Mouse (Mus musculus) testis, adult 2 months (tissue): ENCODE data around the gene Gm11983. TPM values are rescaled to one million over a fixed set of nuclear protein-coding genes. Genes with fewer than 3 reads are reported as not detected.
"Not testable (repeated sequence)": the region's sequence is repeated elsewhere in the genome, so short reads cannot be mapped to it uniquely, and the experiment has no call there.

Experiments used
- H3K27ac ChIP-seq: fragments of 200-500 bp; 2 replicates; pipeline ENCODE4 v1.5.1; 2012; ENCODE audit warnings: low read depth, low read length; ENCODE audit not compliant: control insufficient read depth, insufficient read depth
- H3K27me3 ChIP-seq: fragments of 200-500 bp; 2 replicates; pipeline ENCODE4 v1.6.1; 2012; ENCODE audit warnings: mild to moderate bottlenecking, low read length, moderate library complexity; ENCODE audit not compliant: control insufficient read depth, insufficient read depth
- H3K36me3 ChIP-seq: fragments of 200-500 bp; 2 replicates; pipeline ENCODE4 v1.6.1; 2012; ENCODE audit warnings: mild to moderate bottlenecking, low read length; ENCODE audit not compliant: control insufficient read depth, insufficient read depth
- H3K4me1 ChIP-seq: fragments of 200-500 bp; 2 replicates; pipeline ENCODE4 v1.6.1; 2012; ENCODE audit warnings: low read length; ENCODE audit not compliant: control insufficient read depth, insufficient read depth
- H3K4me3 ChIP-seq: fragments of 200-500 bp; 2 replicates; pipeline ENCODE4 v1.5.1; 2012; ENCODE audit warnings: low read depth, mild to moderate bottlenecking, low read length, moderate library complexity, mixed read lengths; ENCODE audit not compliant: control insufficient read depth
- CTCF ChIP-seq: fragments of 200-500 bp; IDR thresholded peaks from 2 replicates; pipeline ENCODE4 v1.5.1; 2012; ENCODE audit warnings: low read depth, mild to moderate bottlenecking, inconsistent platforms, low read length, moderate library complexity; ENCODE audit not compliant: control insufficient read depth, insufficient read depth, insufficient replicate concordance
- POLR2A ChIP-seq: fragments of 200-500 bp; IDR thresholded peaks from 2 replicates; pipeline ENCODE4 v1.6.1; 2012; ENCODE audit warnings: low read depth, mild to moderate bottlenecking, inconsistent platforms, low read length, moderate library complexity; ENCODE audit not compliant: control insufficient read depth
- polyA plus RNA-seq: library from polyadenylated mRNA; depleted of rRNA; stranded (reverse); fragments of >200 nt; gene quantifications from 2 replicates; pipeline ENCODE4 v1.2.3, GENCODE M21; 2012; rRNA removed

The Gm11983 gene
- polyA plus RNA-seq, 1 experiment = not detected

DNA sequence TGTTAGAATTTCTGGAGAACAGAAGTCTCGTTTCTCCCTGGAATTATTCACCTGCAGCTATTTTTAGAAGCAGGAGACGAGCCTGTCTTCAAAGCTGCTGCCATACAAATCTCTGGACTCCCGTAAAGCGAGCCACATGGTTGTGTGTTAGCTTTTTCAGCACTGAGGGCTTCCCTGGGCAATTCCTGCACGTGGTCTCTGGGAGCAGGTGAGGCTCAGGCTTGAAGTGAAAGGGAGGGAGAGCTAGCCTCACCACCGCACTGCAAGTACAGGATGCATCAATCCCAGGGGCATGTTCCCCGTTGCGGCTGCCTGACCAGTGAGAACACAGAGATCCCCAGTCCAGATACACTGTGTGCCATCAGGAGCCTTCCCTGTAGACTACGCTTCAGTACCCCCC lies 5.5 kb downstream of the Gm11983 start:
- no peak for TF ChIP-seq CTCF
- TF ChIP-seq POLR2A = no peak
- H3K4me3 ChIP-seq = no peak overlapping the region
- H3K36me3 ChIP-seq = no peaks in the 10 kb centered on the region
- H3K27ac ChIP-seq = no peak overlapping the region
- H3K4me1 ChIP-seq = peaks cover 10% of the 10 kb centered on the region
- H3K27me3 ChIP-seq = no peaks in the 10 kb centered on the region

GRCm38 (mm10) chr11:6828196-6828595 lies 9.3 kb downstream of the Gm11983 start:
- TF ChIP-seq POLR2A (no peak), CTCF (no peak)
- no peaks in the 10 kb centered on the region for H3K36me3 ChIP-seq
- no peaks in the 10 kb centered on the region for H3K27me3 ChIP-seq
- H3K4me1 ChIP-seq = no peaks in the 10 kb centered on the region; the same call in 1 of the 2 replicates
- H3K4me3 ChIP-seq = no peak overlapping the region
- H3K27ac ChIP-seq = no peak overlapping the region

GRCm38 (mm10) chr11:6826157-6826556 lies 11.3 kb downstream of the Gm11983 start:
- Histone ChIP-seq H3K27me3 (no peaks in the 10 kb centered on the region), H3K4me3 (no peak overlapping the region), H3K27ac (no peak overlapping the region), H3K36me3 (no peaks in the 10 kb centered on the region), H3K4me1 (no peaks in the 10 kb centered on the region; the same call in 1 of the 2 replicates)
- TF ChIP-seq POLR2A = no peak
- TF ChIP-seq CTCF = no peak

DNA sequence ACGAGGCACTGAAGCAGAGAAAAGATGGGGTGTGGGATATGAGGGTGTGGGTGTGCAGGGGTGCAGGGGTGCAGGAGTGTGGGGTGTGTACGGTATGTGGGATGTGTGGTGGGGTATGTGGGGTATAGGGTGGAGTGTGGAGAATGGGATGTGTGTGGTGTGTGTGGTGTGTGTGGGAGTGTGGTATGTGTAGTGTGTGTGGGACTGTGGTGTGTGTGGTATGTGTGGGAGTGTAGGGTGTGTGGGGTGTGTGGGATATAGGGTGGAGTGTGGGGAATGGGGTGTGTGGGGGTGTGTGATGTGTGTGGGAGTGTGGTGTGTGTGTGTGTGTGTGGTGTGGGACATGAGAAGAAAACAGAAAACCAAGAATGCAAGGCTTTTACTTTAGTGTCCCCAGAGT lies 14.3 kb downstream of the Gm11983 start:
- H3K27me3 ChIP-seq = no peaks in the 10 kb centered on the region
- TF ChIP-seq POLR2A = no peak
- no peak overlapping the region for H3K4me3 ChIP-seq
- no peak overlapping the region for H3K27ac ChIP-seq
- H3K4me1 ChIP-seq = no peaks in the 10 kb centered on the region; the same call in 1 of the 2 replicates
- H3K36me3 ChIP-seq = no peaks in the 10 kb centered on the region

- Histone ChIP-seq H3K27me3 (no peaks in the 10 kb centered on the region), H3K27ac (no peak overlapping the region), H3K4me3 (no peak overlapping the region), H3K36me3 (no peaks in the 10 kb centered on the region), H3K4me1 (no peaks in the 10 kb centered on the region)
- TF ChIP-seq CTCF (no peak), POLR2A (no peak)
Measured at GRCm38 (mm10) chr11:6814486-6814885, 23.0 kb downstream of the Gm11983 start.

- H3K36me3 ChIP-seq, H3K27me3 ChIP-seq: not testable (repeated sequence)
Measured at GRCm38 (mm10) chr11:6802879-6803278, 34.6 kb downstream of the Gm11983 start.

GRCm38 (mm10) chr11:6790690-6791089 lies 46.8 kb downstream of the Gm11983 start:
- Histone ChIP-seq H3K36me3 (no peaks in the 10 kb centered on the region), H3K27me3 (no peaks in the 10 kb centered on the region), H3K27ac (no peak overlapping the region), H3K4me1 (no peaks in the 10 kb centered on the region), H3K4me3 (no peak overlapping the region)
- peak; percentile 57; the same call in 1 of the 2 replicates for TF ChIP-seq CTCF
- no peak for TF ChIP-seq POLR2A

More at GRCm38 (mm10) chr11:6802879-6803278, 34.6 kb downstream of the Gm11983 start:
- not testable (repeated sequence) for H3K27ac ChIP-seq, H3K4me1 ChIP-seq, H3K4me3 ChIP-seq

Other genes with a start within 250 kb of the Gm11983 start
- 1.0 and 1.4 TPM in 2 replicates for gene Nacad, start 231.6 kb downstream of the Gm11983 start, polyA plus RNA-seq
- 57.1 and 66.9 TPM in 2 replicates for gene Tbrg4, start 211.6 kb downstream of the Gm11983 start, polyA plus RNA-seq
- 0.32 TPM in 1 of 2 replicates, not detected in the other for gene Wap, start 199.0 kb downstream of the Gm11983 start, polyA plus RNA-seq
- 11.2 and 15.2 TPM in 2 replicates for gene Ramp3, start 179.1 kb downstream of the Gm11983 start, polyA plus RNA-seq
- 0.47 and 0.61 TPM in 2 replicates for gene Adcy1, start 225.8 kb upstream of the Gm11983 start, polyA plus RNA-seq